Mouse (Mus musculus): ENCODE measurements around the gene Txnrd1. TPM values are rescaled to one million over a fixed set of nuclear protein-coding genes. Genes with fewer than 3 reads are reported as not detected.

Txnrd1 gene
- 100 to 1,000 TPM; 103 to 122 TPM for total RNA-seq (2021)
- long read RNA-seq, experiment 1, transcript Txnrd1-206 (14 exons, 3,531 nt), result minor isoform, 23 of 142 reads
- long read RNA-seq, experiment 1, transcript Txnrd1-208 (15 exons, 2,297 nt), result major isoform, 81 of 142 reads
- long read RNA-seq, experiment 1, transcript Txnrd1-201 (14 exons, 3,325 nt), result minor isoform, 14 of 142 reads
- long read RNA-seq, experiment 1, partial matches to known transcripts, result 17 of 142 reads
- long read RNA-seq, experiment 1, other reads (novel, unspliced or antisense), result 6 of 142 reads
- long read RNA-seq, experiment 2, transcript Txnrd1-208 (15 exons, 2,297 nt), result major isoform, 22 of 30 reads
- long read RNA-seq, experiment 2, partial matches to known transcripts, result 3 of 30 reads
- long read RNA-seq, experiment 2, other reads (novel, unspliced or antisense), result 3 of 30 reads

GRCm38 (mm10) chr10:82833926-82834325 is at the start of gene Txnrd1:
TSS of gene Txnrd1 (plus strand) at chr10:82833951.
- no peak for DNase-seq

- no peak for DNase-seq
Measured at GRCm38 (mm10) chr10:82789181-82789580, 44.6 kb upstream of the Txnrd1 start.

GRCm38 (mm10) chr10:82790504-82790903 is 43.2 kb upstream of the Txnrd1 start:
- DNase-seq, result no peak

- DNase-seq, result no peak
Measured at GRCm38 (mm10) chr10:82791713-82792112, 42.0 kb upstream of the Txnrd1 start.

- no peak for DNase-seq
Measured at GRCm38 (mm10) chr10:82792311-82792710, 41.4 kb upstream of the Txnrd1 start.

GRCm38 (mm10) chr10:82795071-82795731 is 38.5 kb upstream of the Txnrd1 start:
- DNase-seq, result peak; percentile 74

GRCm38 (mm10) chr10:82795767-82796166 is 38.0 kb upstream of the Txnrd1 start:
- DNase-seq, result no peak

GRCm38 (mm10) chr10:82796471-82797118 is 37.2 kb upstream of the Txnrd1 start:
- no peak for DNase-seq

- DNase-seq, result no peak
Measured at GRCm38 (mm10) chr10:82797119-82797491, 36.6 kb upstream of the Txnrd1 start.

- DNase-seq, result no peak
Measured at GRCm38 (mm10) chr10:82798312-82798933, 35.3 kb upstream of the Txnrd1 start.

GRCm38 (mm10) chr10:82800094-82800493 is 33.7 kb upstream of the Txnrd1 start:
- no peak for DNase-seq

- no peak for DNase-seq
Measured at GRCm38 (mm10) chr10:82804396-82804795, 29.4 kb upstream of the Txnrd1 start.

GRCm38 (mm10) chr10:82805111-82805510 is 28.6 kb upstream of the Txnrd1 start:
- no peak for DNase-seq

GRCm38 (mm10) chr10:82806414-82806813 is 27.3 kb upstream of the Txnrd1 start:
- no peak for DNase-seq

GRCm38 (mm10) chr10:82807238-82807637 is 26.5 kb upstream of the Txnrd1 start:
- DNase-seq, result peak; percentile 53 to 67

GRCm38 (mm10) chr10:82808155-82808554 is 25.6 kb upstream of the Txnrd1 start:
- DNase-seq, result peak in 1 of 2 experiments; percentile 24

- peak; percentile 25 to 34 for DNase-seq
Measured at GRCm38 (mm10) chr10:82808891-82809290, 24.9 kb upstream of the Txnrd1 start.

- no peak for DNase-seq
Measured at GRCm38 (mm10) chr10:82809352-82809751, 24.4 kb upstream of the Txnrd1 start.

GRCm38 (mm10) chr10:82811855-82812431 is 21.8 kb upstream of the Txnrd1 start:
- peak; percentile 82 to 90 for DNase-seq

- no peak for DNase-seq
Measured at GRCm38 (mm10) chr10:82814096-82814970, 19.4 kb upstream of the Txnrd1 start.

GRCm38 (mm10) chr10:82816441-82816840 is 17.3 kb upstream of the Txnrd1 start:
- DNase-seq, result no peak

Measured in adrenal gland, postnatal 36 days (tissue).